Mouse (Mus musculus) myocyte (in vitro differentiated cells): Measurements from ENCODE around the gene Fam193a.

Experiments used
- MAX ChIP-seq: IDR thresholded peaks from one replicate; pipeline ENCODE4 v1.6.1; 2011; ENCODE audit warnings: low read depth, mild to moderate bottlenecking, control low read depth
- MYOG ChIP-seq, 3 experiments: IDR thresholded peaks; one replicate each; pipeline ENCODE4 v1.6.1; 2011; ENCODE audit warnings: control low read depth in 2 of 3, low read depth in 2 of 3, mild to moderate bottlenecking in 2 of 3; ENCODE audit not compliant: insufficient read length in 2 of 3, control insufficient read depth in 1 of 3, insufficient read depth in 1 of 3
- POLR2A ChIP-seq: IDR thresholded peaks from one replicate; pipeline ENCODE4 v1.6.1; 2011; ENCODE audit warnings: low read depth, mild to moderate bottlenecking, control low read depth, moderate library complexity; ENCODE audit not compliant: insufficient read length
- POLR2AphosphoS2 ChIP-seq: IDR thresholded peaks from one replicate; pipeline ENCODE4 v1.6.1; 2011; ENCODE audit warnings: low read depth, control low read depth; ENCODE audit not compliant: insufficient read length
- SRF ChIP-seq: IDR thresholded peaks from one replicate; pipeline ENCODE4 v1.6.1; 2011; ENCODE audit warnings: low read depth; ENCODE audit not compliant: control insufficient read depth, insufficient read length
- USF1 ChIP-seq: IDR thresholded peaks from one replicate; pipeline ENCODE4 v1.6.1; 2011; ENCODE audit warnings: low read depth, mild to moderate bottlenecking, control low read depth, moderate library complexity

GRCm38 (mm10) chr5:34530116-34530515 is 160.4 kb downstream of the Fam193a start:
- TF ChIP-seq POLR2AphosphoS2, result no peak
- TF ChIP-seq POLR2A, result no peak
- no peak for TF ChIP-seq USF1
- TF ChIP-seq SRF, result no peak
- TF ChIP-seq MAX, result no peak
- no peak for TF ChIP-seq MYOG (IDR thresholded peaks at IDR 0.05; ENCODE audit: control insufficient read depth in 1 of 3, insufficient read depth in 1 of 3, insufficient read length in 2 of 3, low read depth in 2 of 3)
